Mouse (Mus musculus): ENCODE data around the gene Fbp1.

DNA sequence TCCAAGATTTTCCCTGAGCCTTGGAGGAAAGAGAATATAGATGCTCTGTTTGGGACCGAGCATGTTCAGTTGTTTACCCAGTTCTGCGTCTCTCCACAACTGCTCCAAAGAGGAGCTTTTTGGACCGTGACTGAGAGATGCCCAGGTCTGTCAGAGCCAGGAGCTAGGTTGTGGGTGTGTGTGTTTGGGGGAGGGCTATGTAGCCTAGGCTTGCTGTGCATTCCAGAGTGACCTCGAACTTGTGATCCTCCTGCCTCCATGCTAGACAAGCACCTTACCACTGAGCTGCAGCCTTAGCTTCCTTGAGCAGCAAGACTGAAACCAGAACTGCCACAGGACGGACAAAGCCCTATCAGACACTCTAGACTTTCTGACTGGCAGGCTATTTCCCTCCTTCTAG, 5.2 kb downstream of the Fbp1 start:
- no peak for TF ChIP-seq CTCF (IDR thresholded peaks at IDR 0.05; ENCODE audit: low read depth, low read length)
- TF ChIP-seq POLR2A (IDR thresholded peaks at IDR 0.05; ENCODE audit: borderline replicate concordance, low read depth, low read length), result no peak

Data from bone marrow macrophage, adult 2 months (primary cell).